Mouse (Mus musculus): ENCODE data around the gene 1810049J17Rik.

The 1810049J17Rik gene

GRCm38 (mm10) chr15:12354281-12354810, 32.6 kb upstream of the 1810049J17Rik start:
- in situ Hi-C loops (cut with MboI; ENCODE audit: low pct_unique_long_range_greater_than_20kb in 1 of 2, low sequenced_read_pairs in 2 of 2, unreplicated experiment in 1 of 2): no loop called here

- in situ Hi-C loops (cut with MboI; ENCODE audit: low pct_unique_long_range_greater_than_20kb in 1 of 2, low sequenced_read_pairs in 2 of 2, unreplicated experiment in 1 of 2): no loop called here
These were observed 29.8 kb upstream of the 1810049J17Rik start for GRCm38 (mm10) chr15:12351470-12351869.

GRCm38 (mm10) chr15:12349840-12350239, 28.1 kb upstream of the 1810049J17Rik start:
- in situ Hi-C loops (cut with MboI; ENCODE audit: low pct_unique_long_range_greater_than_20kb in 1 of 2, low sequenced_read_pairs in 2 of 2, unreplicated experiment in 1 of 2): no loop called here

DNA sequence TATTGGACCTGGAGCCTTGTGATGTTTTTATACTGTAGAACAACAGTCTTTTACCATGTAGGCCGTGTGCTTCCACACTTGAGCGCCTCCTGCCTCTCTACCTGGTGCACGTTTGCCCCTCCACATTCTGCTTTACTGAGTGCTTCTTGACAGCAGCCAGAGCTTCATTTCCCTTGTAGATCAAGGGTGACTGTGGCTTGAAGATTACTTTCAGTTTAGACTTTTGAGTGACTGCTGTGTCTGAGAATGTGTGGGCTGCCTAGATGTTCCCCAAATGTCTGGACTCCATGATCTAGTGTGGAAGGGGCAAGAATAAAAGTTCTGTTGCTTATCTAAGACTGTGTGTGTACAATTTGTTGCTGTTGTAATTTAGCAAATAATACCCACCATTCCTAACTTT, 27.3 kb upstream of the 1810049J17Rik start:
- in situ Hi-C loops (cut with MboI; ENCODE audit: low pct_unique_long_range_greater_than_20kb in 1 of 2, low sequenced_read_pairs in 2 of 2, unreplicated experiment in 1 of 2): no loop called here

DNA sequence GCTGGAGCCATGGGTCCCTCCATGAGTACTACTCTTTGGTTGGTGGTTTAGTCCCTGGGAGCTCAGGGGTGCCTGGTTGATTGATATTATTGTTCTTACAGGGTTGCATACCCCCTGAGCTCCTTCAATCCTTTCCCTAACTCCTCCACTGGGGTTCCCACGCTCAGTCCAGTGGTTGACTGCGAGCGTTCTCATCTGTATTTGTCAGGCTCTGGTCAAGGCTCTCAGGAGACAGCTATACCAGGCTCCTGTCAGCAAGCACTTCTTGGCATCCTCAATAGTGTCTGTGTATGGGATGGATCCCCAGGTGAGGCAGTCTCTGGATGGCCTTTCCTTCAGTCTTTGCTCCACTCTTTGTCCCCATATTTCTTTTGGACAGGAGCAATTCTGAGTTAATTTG, 25.2 kb upstream of the 1810049J17Rik start:
- in situ Hi-C loops (cut with MboI; ENCODE audit: low pct_unique_long_range_greater_than_20kb in 1 of 2, low sequenced_read_pairs in 2 of 2, unreplicated experiment in 1 of 2): no loop called here

- in situ Hi-C loops (cut with MboI; ENCODE audit: low pct_unique_long_range_greater_than_20kb in 1 of 2, low sequenced_read_pairs in 2 of 2, unreplicated experiment in 1 of 2): no loop called here
These were observed 19.7 kb upstream of the 1810049J17Rik start for GRCm38 (mm10) chr15:12341401-12341758.

DNA sequence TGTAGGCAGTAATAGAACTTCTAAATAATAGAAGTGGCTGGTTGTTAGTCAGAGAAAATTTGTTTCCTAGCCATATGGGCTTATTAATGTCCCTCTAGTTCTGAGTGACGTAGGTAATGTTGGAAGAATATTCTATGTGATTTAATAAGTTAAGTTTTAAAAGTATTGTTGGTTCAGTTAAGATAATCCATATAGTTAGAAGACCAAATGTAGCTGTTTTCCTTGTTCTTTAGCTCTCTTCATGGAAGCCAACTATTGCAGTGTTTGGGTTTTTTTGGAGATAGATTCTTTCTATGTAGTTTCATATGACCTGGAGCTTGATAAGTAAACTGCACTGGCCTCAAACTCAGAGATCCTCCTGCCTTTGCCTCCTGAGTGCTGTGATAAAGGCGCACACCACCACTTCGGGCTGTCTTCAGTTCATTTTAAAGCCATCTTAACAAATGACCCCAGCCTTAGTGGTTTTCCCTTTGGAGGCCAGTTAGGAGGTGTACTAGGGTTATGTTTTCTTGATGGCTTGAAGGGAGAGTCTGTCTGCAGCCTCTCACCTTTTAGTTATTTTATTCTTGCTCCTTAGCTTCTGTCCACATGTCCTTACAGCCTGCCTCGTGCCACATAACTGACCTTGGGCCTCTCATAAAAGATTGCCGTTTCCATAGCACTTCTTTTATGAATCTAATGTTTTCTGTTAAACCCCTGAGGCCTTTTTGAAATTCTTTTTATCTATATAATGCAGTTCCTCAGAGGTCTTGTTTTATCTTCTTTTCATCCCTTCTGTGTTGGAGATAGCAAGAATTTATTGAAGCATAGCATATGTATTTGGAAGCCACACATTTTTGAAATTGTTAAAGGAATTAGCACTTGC, 19.1 kb upstream of the 1810049J17Rik start:
- in situ Hi-C loops (cut with MboI; ENCODE audit: low pct_unique_long_range_greater_than_20kb in 1 of 2, low sequenced_read_pairs in 2 of 2, unreplicated experiment in 1 of 2): no loop called here

- in situ Hi-C loops (cut with MboI; ENCODE audit: low pct_unique_long_range_greater_than_20kb in 1 of 2, low sequenced_read_pairs in 2 of 2, unreplicated experiment in 1 of 2): no loop called here
These were observed 16.1 kb upstream of the 1810049J17Rik start for GRCm38 (mm10) chr15:12337779-12338137.

DNA sequence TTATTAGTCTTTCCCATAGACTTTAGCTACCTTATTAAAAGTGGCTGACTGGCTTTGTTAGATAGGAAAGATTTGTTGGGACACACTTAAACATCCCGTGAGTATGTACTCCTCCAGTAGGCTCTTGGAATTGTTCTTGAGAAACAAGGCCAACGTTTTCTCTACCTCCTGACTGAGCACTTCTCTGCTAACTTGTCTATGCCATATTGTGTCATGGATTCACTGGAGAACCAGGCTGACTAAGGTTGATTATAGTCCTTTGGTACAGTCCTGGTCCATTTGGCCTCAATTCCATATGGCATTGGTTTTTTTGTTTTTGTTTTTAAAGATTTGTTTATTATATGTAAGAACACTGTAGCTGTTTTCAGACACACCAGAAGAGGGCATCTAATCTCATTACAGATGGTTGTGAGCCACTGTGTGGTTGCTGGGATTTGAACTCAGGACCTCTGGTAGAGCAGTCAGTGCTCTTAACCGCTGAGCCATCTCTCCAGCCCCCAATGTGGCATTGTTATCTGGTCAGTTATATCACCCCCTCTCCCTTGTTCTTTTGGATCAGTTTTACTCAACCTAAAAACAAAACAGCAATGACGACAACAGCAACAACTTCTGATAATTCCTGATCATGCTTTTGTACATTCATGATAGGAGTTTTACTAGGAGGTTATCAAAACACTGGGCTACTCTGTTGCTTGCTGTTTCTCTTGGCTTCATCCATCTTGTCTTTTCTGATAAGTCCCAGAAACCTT, 15.5 kb upstream of the 1810049J17Rik start:
- in situ Hi-C loops (cut with MboI; ENCODE audit: low pct_unique_long_range_greater_than_20kb in 1 of 2, low sequenced_read_pairs in 2 of 2, unreplicated experiment in 1 of 2): no loop called here

GRCm38 (mm10) chr15:12334381-12334780, 12.7 kb upstream of the 1810049J17Rik start:
- in situ Hi-C loops (cut with MboI; ENCODE audit: low pct_unique_long_range_greater_than_20kb in 1 of 2, low sequenced_read_pairs in 2 of 2, unreplicated experiment in 1 of 2): no loop called here

DNA sequence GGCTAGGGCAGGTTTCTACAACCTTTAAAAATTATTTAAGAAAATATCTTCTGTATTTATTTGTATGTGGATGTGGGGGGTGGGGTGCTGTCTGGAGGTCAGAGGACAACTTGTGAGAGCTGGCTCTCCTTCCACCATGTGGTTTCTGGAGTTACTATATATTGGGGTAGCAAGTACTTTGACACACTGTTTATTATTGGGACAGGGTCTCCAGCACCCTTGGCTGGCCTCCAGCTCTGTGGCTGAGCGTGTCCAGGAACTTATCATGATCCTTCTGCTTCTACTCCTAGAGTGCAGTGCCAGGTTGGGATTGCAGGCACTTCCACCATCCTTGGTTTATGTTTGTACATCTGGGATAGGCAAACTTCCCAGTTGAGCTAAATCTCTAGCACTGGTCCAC, 9.6 kb upstream of the 1810049J17Rik start:
- in situ Hi-C loops (cut with MboI; ENCODE audit: low pct_unique_long_range_greater_than_20kb in 1 of 2, low sequenced_read_pairs in 2 of 2, unreplicated experiment in 1 of 2): no loop called here

GRCm38 (mm10) chr15:12330892-12331291, 9.2 kb upstream of the 1810049J17Rik start:
- in situ Hi-C loops (cut with MboI; ENCODE audit: low pct_unique_long_range_greater_than_20kb in 1 of 2, low sequenced_read_pairs in 2 of 2, unreplicated experiment in 1 of 2): no loop called here

GRCm38 (mm10) chr15:12330389-12330788, 8.7 kb upstream of the 1810049J17Rik start:
- in situ Hi-C loops (cut with MboI; ENCODE audit: low pct_unique_long_range_greater_than_20kb in 1 of 2, low sequenced_read_pairs in 2 of 2, unreplicated experiment in 1 of 2): no loop called here

- in situ Hi-C loops (cut with MboI; ENCODE audit: low pct_unique_long_range_greater_than_20kb in 1 of 2, low sequenced_read_pairs in 2 of 2, unreplicated experiment in 1 of 2): no loop called here
These were observed 2.6 kb upstream of the 1810049J17Rik start for GRCm38 (mm10) chr15:12324326-12324725.

- in situ Hi-C loops (cut with MboI; ENCODE audit: low pct_unique_long_range_greater_than_20kb in 1 of 2, low sequenced_read_pairs in 2 of 2, unreplicated experiment in 1 of 2): no loop called here
These were observed 1.1 kb upstream of the 1810049J17Rik start for GRCm38 (mm10) chr15:12322676-12323402.

- in situ Hi-C loops (cut with MboI; ENCODE audit: low pct_unique_long_range_greater_than_20kb in 1 of 2, low sequenced_read_pairs in 2 of 2, unreplicated experiment in 1 of 2): no loop called here
These were observed 460 bp downstream of the 1810049J17Rik start, which contains the start of gene Golph3 for GRCm38 (mm10) chr15:12321091-12321787. Gene Golph3 (plus strand): TSS chr15:12321450.

DNA sequence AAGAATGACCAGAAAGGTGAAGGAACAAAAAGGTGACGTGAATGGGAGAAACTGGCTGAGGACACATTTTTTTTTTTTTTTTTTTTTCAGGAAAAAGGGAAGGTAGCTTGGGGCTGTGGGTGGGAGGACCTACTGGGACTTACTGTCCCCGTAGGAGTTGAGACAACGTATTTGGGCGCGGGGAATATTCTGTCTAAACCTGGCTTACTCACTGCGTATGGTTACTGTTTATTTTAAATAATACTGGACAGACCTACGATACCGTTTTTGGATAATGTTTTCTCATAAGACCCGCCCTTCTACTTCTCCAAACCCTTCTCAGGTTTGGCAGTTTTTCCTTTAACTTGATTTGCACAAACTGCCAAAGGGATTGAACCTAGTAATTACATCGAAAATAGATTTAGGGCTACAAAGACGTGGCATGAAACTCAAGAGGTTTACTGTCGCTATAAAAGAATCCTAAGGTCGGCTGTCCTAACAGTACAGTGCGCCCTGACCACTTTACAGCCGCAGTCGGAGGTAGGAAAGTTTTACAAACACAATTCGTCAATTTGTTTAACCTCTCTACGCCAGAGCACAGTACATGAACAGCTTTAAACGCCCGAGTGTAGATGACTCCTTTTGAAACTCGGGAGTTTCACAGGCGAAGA, 1.1 kb downstream of the 1810049J17Rik start:
- in situ Hi-C loops (cut with MboI; ENCODE audit: low pct_unique_long_range_greater_than_20kb in 1 of 2, low sequenced_read_pairs in 2 of 2, unreplicated experiment in 1 of 2): no loop called here

DNA sequence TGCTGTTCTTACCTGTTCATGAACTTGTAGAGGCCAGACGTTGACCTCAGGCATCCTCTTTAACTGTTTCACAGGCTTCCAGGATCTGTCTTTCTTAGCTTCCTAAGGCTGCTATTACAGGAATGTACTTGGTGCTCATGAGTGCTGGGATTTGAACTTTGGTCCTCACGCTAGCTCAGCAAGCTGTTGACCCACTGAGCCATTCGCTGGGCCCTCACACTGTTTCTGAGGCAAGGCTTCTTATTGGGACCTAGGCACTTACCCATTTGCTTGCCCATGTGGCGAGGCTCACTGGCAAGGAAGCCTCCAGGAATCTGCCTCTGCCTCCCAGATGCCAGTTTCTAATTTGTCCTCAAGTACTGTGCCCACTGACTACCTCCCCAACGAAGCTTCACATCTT, 1.8 kb downstream of the 1810049J17Rik start:
- in situ Hi-C loops (cut with MboI; ENCODE audit: low pct_unique_long_range_greater_than_20kb in 1 of 2, low sequenced_read_pairs in 2 of 2, unreplicated experiment in 1 of 2): no loop called here
